Mouse (Mus musculus): Measurements from ENCODE around the gene Klf11.

Gene Klf11

GRCm38 (mm10) chr12:24651063-24651557 lies at the start of gene Klf11:
Gene Klf11, plus strand, starts transcription at chr12:24651274.
- H3K4me3 ChIP-seq (replicated peaks; ENCODE audit: low read length), result peak within 1 kb of the TSS; percentile 98
- peaks cover 30% of the 10 kb centered on the region for H3K36me3 ChIP-seq (ENCODE audit: insufficient read depth, low read length)
- TF ChIP-seq POU5F1 (IDR thresholded peaks at IDR 0.05; ENCODE audit: borderline replicate concordance, low read length), result no peak
- TF ChIP-seq CTCF (conservative IDR thresholded peaks at IDR 0.05; ENCODE audit: low read length), result no peak
- no peak for TF ChIP-seq NANOG (IDR thresholded peaks at IDR 0.05; ENCODE audit: borderline replicate concordance, low read length)
- H3K27me3 ChIP-seq (ENCODE audit: insufficient read depth, low read length), result peaks cover 23% of the 10 kb centered on the region
- no peaks in the 10 kb centered on the region for H3K9me3 ChIP-seq (ENCODE audit: low read length)
- peaks cover 37% of the 10 kb centered on the region for H3K4me1 ChIP-seq (replicated peaks; ENCODE audit: low read depth, low read length)

DNA sequence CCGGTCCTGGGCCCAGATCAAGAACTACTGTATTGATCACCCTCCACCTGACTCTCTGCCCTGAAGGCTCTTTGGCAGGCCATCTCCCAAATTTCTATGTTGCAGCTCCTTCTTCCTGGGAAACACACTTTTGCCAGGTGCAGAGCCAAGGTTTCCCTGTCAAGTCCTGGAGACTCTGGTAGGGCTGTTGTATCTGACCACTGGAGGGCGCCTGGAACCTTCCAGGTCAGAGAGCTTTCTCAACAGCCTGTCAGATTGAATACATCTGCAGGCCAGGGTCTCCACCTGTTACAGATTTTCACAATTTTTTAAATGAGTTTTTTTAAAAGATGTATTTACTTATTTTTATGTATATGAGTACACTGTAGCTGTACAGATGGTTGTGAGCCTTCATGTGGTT lies 47.8 kb upstream of the Klf11 start:
- H3K27me3 ChIP-seq (ENCODE audit: insufficient read depth, low read length), result no peaks in the 10 kb centered on the region
- peaks cover 10% of the 10 kb centered on the region for H3K4me1 ChIP-seq (replicated peaks; ENCODE audit: low read depth, low read length)
- no peaks in the 10 kb centered on the region for H3K9me3 ChIP-seq (ENCODE audit: low read length)
- no peak for TF ChIP-seq NANOG (IDR thresholded peaks at IDR 0.05; ENCODE audit: borderline replicate concordance, low read length)
- peak; percentile 73 for TF ChIP-seq CTCF (conservative IDR thresholded peaks at IDR 0.05; ENCODE audit: low read length)
- TF ChIP-seq POU5F1 (IDR thresholded peaks at IDR 0.05; ENCODE audit: borderline replicate concordance, low read length), result no peak
- H3K36me3 ChIP-seq (ENCODE audit: insufficient read depth, low read length), result peaks cover 31% of the 10 kb centered on the region
- no peak overlapping the region for H3K4me3 ChIP-seq (replicated peaks; ENCODE audit: low read length)

- Histone ChIP-seq H3K9me3 (ENCODE audit: low read length) (no peaks in the 10 kb centered on the region), H3K4me1 (replicated peaks; ENCODE audit: low read depth, low read length) (peaks cover 6% of the 10 kb centered on the region), H3K27me3 (ENCODE audit: insufficient read depth, low read length) (no peaks in the 10 kb centered on the region), H3K36me3 (ENCODE audit: insufficient read depth, low read length) (peaks cover 59% of the 10 kb centered on the region), H3K4me3 (replicated peaks; ENCODE audit: low read length) (no peak overlapping the region)
- TF ChIP-seq NANOG (IDR thresholded peaks at IDR 0.05; ENCODE audit: borderline replicate concordance, low read length) (no peak), CTCF (conservative IDR thresholded peaks at IDR 0.05; ENCODE audit: low read length) (no peak), POU5F1 (IDR thresholded peaks at IDR 0.05; ENCODE audit: borderline replicate concordance, low read length) (no peak)
Measured at GRCm38 (mm10) chr12:24606166-24606565, 44.9 kb upstream of the Klf11 start.

GRCm38 (mm10) chr12:24612591-24612990 lies 38.5 kb upstream of the Klf11 start:
- Histone ChIP-seq H3K4me3 (replicated peaks; ENCODE audit: low read length) (no peak overlapping the region), H3K4me1 (replicated peaks; ENCODE audit: low read depth, low read length) (peaks cover 22% of the 10 kb centered on the region), H3K9me3 (ENCODE audit: low read length) (no peaks in the 10 kb centered on the region), H3K27me3 (ENCODE audit: insufficient read depth, low read length) (no peaks in the 10 kb centered on the region), H3K36me3 (ENCODE audit: insufficient read depth, low read length) (peaks cover 67% of the 10 kb centered on the region)
- TF ChIP-seq CTCF (conservative IDR thresholded peaks at IDR 0.05; ENCODE audit: low read length), result no peak
- TF ChIP-seq POU5F1 (IDR thresholded peaks at IDR 0.05; ENCODE audit: borderline replicate concordance, low read length), result no peak
- TF ChIP-seq NANOG (IDR thresholded peaks at IDR 0.05; ENCODE audit: borderline replicate concordance, low read length), result no peak

GRCm38 (mm10) chr12:24614452-24615075 lies 36.5 kb upstream of the Klf11 start:
- no peaks in the 10 kb centered on the region for H3K27me3 ChIP-seq (ENCODE audit: insufficient read depth, low read length)
- TF ChIP-seq CTCF (conservative IDR thresholded peaks at IDR 0.05; ENCODE audit: low read length), result no peak
- TF ChIP-seq NANOG (IDR thresholded peaks at IDR 0.05; ENCODE audit: borderline replicate concordance, low read length), result no peak
- TF ChIP-seq POU5F1 (IDR thresholded peaks at IDR 0.05; ENCODE audit: borderline replicate concordance, low read length), result no peak
- no peaks in the 10 kb centered on the region for H3K9me3 ChIP-seq (ENCODE audit: low read length)
- H3K4me3 ChIP-seq (replicated peaks; ENCODE audit: low read length), result no peak overlapping the region
- H3K36me3 ChIP-seq (ENCODE audit: insufficient read depth, low read length), result peaks cover 48% of the 10 kb centered on the region
- peaks cover 22% of the 10 kb centered on the region for H3K4me1 ChIP-seq (replicated peaks; ENCODE audit: low read depth, low read length)

GRCm38 (mm10) chr12:24615140-24615539 lies 35.9 kb upstream of the Klf11 start:
- H3K27me3 ChIP-seq (ENCODE audit: insufficient read depth, low read length), result no peaks in the 10 kb centered on the region
- TF ChIP-seq CTCF (conservative IDR thresholded peaks at IDR 0.05; ENCODE audit: low read length), result no peak
- TF ChIP-seq POU5F1 (IDR thresholded peaks at IDR 0.05; ENCODE audit: borderline replicate concordance, low read length), result no peak
- no peak for TF ChIP-seq NANOG (IDR thresholded peaks at IDR 0.05; ENCODE audit: borderline replicate concordance, low read length)
- no peak overlapping the region for H3K4me3 ChIP-seq (replicated peaks; ENCODE audit: low read length)
- H3K4me1 ChIP-seq (replicated peaks; ENCODE audit: low read depth, low read length), result peaks cover 22% of the 10 kb centered on the region
- H3K9me3 ChIP-seq (ENCODE audit: low read length), result no peaks in the 10 kb centered on the region
- peaks cover 43% of the 10 kb centered on the region for H3K36me3 ChIP-seq (ENCODE audit: insufficient read depth, low read length)

GRCm38 (mm10) chr12:24619436-24619835 lies 31.6 kb upstream of the Klf11 start:
- no peak for TF ChIP-seq NANOG (IDR thresholded peaks at IDR 0.05; ENCODE audit: borderline replicate concordance, low read length)
- TF ChIP-seq CTCF (conservative IDR thresholded peaks at IDR 0.05; ENCODE audit: low read length), result no peak
- TF ChIP-seq POU5F1 (IDR thresholded peaks at IDR 0.05; ENCODE audit: borderline replicate concordance, low read length), result no peak
- peaks cover 1% of the 10 kb centered on the region; the same call in 1 of the 2 replicates for H3K27me3 ChIP-seq (ENCODE audit: insufficient read depth, low read length)
- no peak overlapping the region for H3K4me3 ChIP-seq (replicated peaks; ENCODE audit: low read length)
- H3K4me1 ChIP-seq (replicated peaks; ENCODE audit: low read depth, low read length), result peaks cover 31% of the 10 kb centered on the region
- H3K36me3 ChIP-seq (ENCODE audit: insufficient read depth, low read length), result peaks cover 7% of the 10 kb centered on the region; the same call in 1 of the 2 replicates
- H3K9me3 ChIP-seq (ENCODE audit: low read length), result no peaks in the 10 kb centered on the region

- Histone ChIP-seq H3K36me3 (ENCODE audit: insufficient read depth, low read length) (no peaks in the 10 kb centered on the region), H3K9me3 (ENCODE audit: low read length) (no peaks in the 10 kb centered on the region), H3K4me1 (replicated peaks; ENCODE audit: low read depth, low read length) (peaks cover 17% of the 10 kb centered on the region), H3K27me3 (ENCODE audit: insufficient read depth, low read length) (peaks cover 4% of the 10 kb centered on the region; the same call in 1 of the 2 replicates), H3K4me3 (replicated peaks; ENCODE audit: low read length) (peak overlapping the region; percentile 24; the same call in 1 of the 2 replicates)
- no peak for TF ChIP-seq CTCF (conservative IDR thresholded peaks at IDR 0.05; ENCODE audit: low read length)
- no peak for TF ChIP-seq POU5F1 (IDR thresholded peaks at IDR 0.05; ENCODE audit: borderline replicate concordance, low read length)
- TF ChIP-seq NANOG (IDR thresholded peaks at IDR 0.05; ENCODE audit: borderline replicate concordance, low read length), result no peak
Measured at GRCm38 (mm10) chr12:24623486-24624251, 27.4 kb upstream of the Klf11 start.
